Mouse (Mus musculus) neural tube, embryonic 14.5 days (tissue): ENCODE measurements around the gene Eps15. TPM values are rescaled to one million over a fixed set of nuclear protein-coding genes. Genes with fewer than 3 reads are reported as not detected.
"Not testable (repeated sequence)": the region's sequence is repeated elsewhere in the genome, so short reads cannot be mapped to it uniquely, and the experiment has no call there.

ENCODE experiments used
- ATAC-seq: fragments of 200-750 bp; cut with Nextera tagmentation; 2 replicates; pipeline ENCODE4 v1.8.0; 2017; ENCODE audit warnings: low read depth, mild to moderate bottlenecking, moderate TSS enrichment, moderate library complexity
- H3K27ac ChIP-seq: fragments of 300-500 bp; sonication (generic); 2 replicates; pipeline ENCODE4 v1.5.1; 2014; ENCODE audit warnings: low read depth, mild to moderate bottlenecking, control low read depth, low read length, moderate library complexity, mixed read lengths
- H3K27me3 ChIP-seq: fragments of 300-500 bp; sonication (generic); 2 replicates; pipeline ENCODE4 v1.6.1; 2014; ENCODE audit warnings: low read length; ENCODE audit not compliant: control insufficient read depth, insufficient read depth
- H3K36me3 ChIP-seq: fragments of 300-500 bp; sonication (generic); 2 replicates; pipeline ENCODE4 v1.6.1; 2014; ENCODE audit warnings: low read length, mixed read lengths; ENCODE audit not compliant: control insufficient read depth, insufficient read depth
- H3K4me1 ChIP-seq: fragments of 300-500 bp; sonication (generic); 2 replicates; pipeline ENCODE4 v1.6.1; 2014; ENCODE audit warnings: low read length; ENCODE audit not compliant: control insufficient read depth, insufficient read depth
- H3K4me2 ChIP-seq: fragments of 300-500 bp; sonication (generic); 2 replicates; pipeline ENCODE4 v1.6.1; 2014; ENCODE audit warnings: mild to moderate bottlenecking, low read depth, low read length, control low read depth
- H3K4me3 ChIP-seq: fragments of 300-500 bp; sonication (generic); 2 replicates; pipeline ENCODE4 v1.5.1; 2014; ENCODE audit warnings: low read depth, low read length, control low read depth, mixed read lengths
- H3K9ac ChIP-seq: fragments of 300-500 bp; sonication (generic); replicated peaks from 2 replicates; pipeline ENCODE4 v1.6.1; 2014; ENCODE audit warnings: low read depth, mild to moderate bottlenecking, control low read depth, low read length, mixed read lengths
- H3K9me3 ChIP-seq: fragments of 300-500 bp; sonication (generic); 2 replicates; pipeline ENCODE4 v1.6.1; 2016; ENCODE audit warnings: low read length; ENCODE audit not compliant: control insufficient read depth
- WGBS: fragments of 180-500 bp; shearing (Covaris S2); extraction: QIAGEN DNeasy Blood & Tissue Kit; methylation state at CpG from one replicate; pipeline ENCODE4 v1.1.7; 2014; 5-methylcytosine and 5-hydroxymethylcytosine counted together
- polyA plus RNA-seq: library from polyadenylated mRNA; unstranded; fragments of >200 nt; fragmentation: Nextera tagmentation; extraction: Ambion mirVana; gene quantifications from 2 replicates; pipeline ENCODE4 v1.2.1, GENCODE M21; 2014

Gene Eps15
- polyA plus RNA-seq, 1 experiment from 2014 or later, result 82.4 TPM

GRCm38 (mm10) chr4:109378107-109378506, 98.0 kb downstream of the Eps15 start:
- Histone ChIP-seq H3K4me2 (no peak overlapping the region), H3K4me3 (no peak overlapping the region), H3K27me3 (no peaks in the 10 kb centered on the region), H3K9me3 (no peaks in the 10 kb centered on the region), H3K4me1 (no peaks in the 10 kb centered on the region), H3K9ac (no peak overlapping the region), H3K36me3 (peaks cover 26% of the 10 kb centered on the region), H3K27ac (no peak overlapping the region)
- ATAC-seq, result no peak
- 85% methylated on average over 1 of the region's 1 CpGs for WGBS

DNA sequence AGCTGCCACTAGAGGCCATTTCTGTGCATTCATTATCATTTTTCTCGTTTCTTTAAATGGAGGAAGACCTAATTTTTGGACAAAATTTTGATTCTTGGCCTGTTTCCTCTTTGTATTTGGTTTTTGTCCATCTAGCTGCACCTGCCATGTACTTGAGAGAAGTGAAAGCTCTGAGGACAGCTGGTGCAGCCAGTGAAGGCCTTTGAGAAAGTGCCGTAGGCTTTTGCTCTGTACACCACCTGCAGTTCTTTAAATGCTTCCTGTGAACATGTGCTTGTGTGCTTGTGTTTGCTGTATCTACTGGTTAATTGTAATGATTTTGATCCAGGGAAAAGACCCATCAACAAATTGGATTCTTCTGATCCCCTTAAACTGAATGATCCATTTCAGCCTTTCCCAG, 102.4 kb downstream of the Eps15 start:
- ATAC-seq, result no peak
- 61% methylated on average over 2 of the region's 2 CpGs for WGBS
- Histone ChIP-seq H3K27me3 (no peaks in the 10 kb centered on the region), H3K4me1 (no peaks in the 10 kb centered on the region), H3K4me3 (no peak overlapping the region), H3K9me3 (no peaks in the 10 kb centered on the region), H3K27ac (no peak overlapping the region), H3K36me3 (peaks cover 23% of the 10 kb centered on the region), H3K9ac (no peak overlapping the region), H3K4me2 (no peak overlapping the region)

DNA sequence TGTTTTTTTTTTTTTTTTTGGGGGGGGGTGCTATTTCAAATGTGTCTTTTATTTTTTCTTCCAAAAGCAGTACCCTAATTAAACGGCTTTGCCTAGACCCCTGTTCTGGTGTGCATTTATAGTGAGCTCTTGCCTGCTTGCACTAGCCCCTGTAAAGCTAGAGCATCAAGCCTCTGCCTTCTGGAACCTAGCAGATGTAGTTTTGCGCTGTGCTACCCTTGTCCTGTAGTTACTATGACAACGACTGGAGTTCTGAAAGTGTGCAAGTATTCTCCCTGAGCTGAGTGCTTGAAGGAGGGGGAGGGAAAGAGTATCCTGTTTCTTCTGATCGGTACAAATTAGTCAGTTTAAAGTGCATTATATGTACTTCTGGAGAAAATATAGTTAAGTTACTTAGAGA, 105.5 kb downstream of the Eps15 start:
- Histone ChIP-seq H3K9me3 (no peaks in the 10 kb centered on the region), H3K36me3 (peaks cover 9% of the 10 kb centered on the region; the same call in 1 of the 2 replicates), H3K27ac (no peak overlapping the region), H3K9ac (no peak overlapping the region), H3K4me3 (no peak overlapping the region), H3K27me3 (no peaks in the 10 kb centered on the region), H3K4me2 (no peak overlapping the region), H3K4me1 (no peaks in the 10 kb centered on the region)
- peak; percentile 74; the same call in 1 of the 2 replicates for ATAC-seq
- WGBS, result 29% methylated on average over 4 of the region's 4 CpGs

DNA sequence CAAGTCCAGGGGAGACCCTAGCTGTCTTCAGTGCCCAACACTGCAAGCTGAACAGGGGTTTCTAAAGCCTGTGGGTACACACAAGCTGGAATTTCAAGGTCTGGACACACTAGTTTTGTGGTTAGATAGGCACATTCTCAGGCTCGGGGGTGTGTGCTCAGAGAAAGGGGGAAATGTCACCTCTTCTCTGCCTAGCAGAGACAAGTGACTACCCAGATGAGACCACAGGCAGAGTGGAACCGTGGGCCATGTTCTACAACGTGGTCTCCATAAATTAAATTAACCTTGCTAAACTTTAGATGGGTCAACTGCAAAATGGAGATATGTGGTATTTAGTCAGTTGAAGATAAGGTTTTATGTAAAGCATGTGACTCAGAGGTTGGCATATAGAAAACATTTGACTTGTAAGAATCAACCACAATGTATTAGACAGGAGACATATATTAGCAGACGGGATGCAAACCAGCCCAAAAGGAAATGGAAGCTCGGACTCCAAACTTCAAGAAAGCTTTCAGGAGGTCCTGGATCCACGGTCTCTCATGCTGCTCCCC, 113.2 kb downstream of the Eps15 start:
- Histone ChIP-seq H3K9ac (no peak overlapping the region), H3K4me3 (no peak overlapping the region), H3K4me1 (no peaks in the 10 kb centered on the region), H3K27ac (no peak overlapping the region), H3K9me3 (no peaks in the 10 kb centered on the region), H3K27me3 (no peaks in the 10 kb centered on the region), H3K36me3 (0 out of 2 replicates have a peak, but pooled peaks cover 6% of the 10 kb centered on the region), H3K4me2 (no peak overlapping the region)
- 82% methylated on average over 6 of the region's 6 CpGs for WGBS
- no peak for ATAC-seq

DNA sequence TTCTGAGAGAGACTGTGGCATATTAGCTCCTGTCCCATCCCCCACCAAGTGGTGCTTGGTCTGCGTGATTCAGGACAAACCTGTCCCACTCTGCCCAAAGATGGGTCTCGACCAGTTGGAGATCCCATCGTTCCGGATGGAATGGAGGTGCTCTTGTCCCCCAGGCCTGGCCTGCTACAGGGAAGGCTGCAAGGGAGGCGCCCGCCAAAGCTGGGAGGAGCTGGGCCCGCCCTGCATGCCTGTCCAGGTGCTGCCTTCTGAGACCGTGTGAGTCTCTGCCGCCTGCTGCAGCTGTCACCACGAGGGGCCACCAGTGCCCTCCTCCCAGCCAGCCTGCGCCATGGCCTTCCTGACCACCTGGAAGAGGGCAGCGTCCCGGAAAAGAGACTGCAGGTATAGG, 113.8 kb downstream of the Eps15 start:
- H3K36me3 ChIP-seq, result 0 out of 2 replicates have a peak, but pooled peaks cover 6% of the 10 kb centered on the region
- no peaks in the 10 kb centered on the region for H3K4me1 ChIP-seq
- WGBS, result 12% methylated on average over 13 of the region's 13 CpGs
- no peak overlapping the region for H3K4me3 ChIP-seq
- H3K27ac ChIP-seq, result no peak overlapping the region
- peak overlapping the region; percentile 22 for H3K4me2 ChIP-seq
- H3K27me3 ChIP-seq, result no peaks in the 10 kb centered on the region
- no peak overlapping the region for H3K9ac ChIP-seq
- no peaks in the 10 kb centered on the region for H3K9me3 ChIP-seq
- ATAC-seq, result peak; percentile 60; the same call in 1 of the 2 replicates

GRCm38 (mm10) chr4:109394314-109395074, 114.4 kb downstream of the Eps15 start:
- no peaks in the 10 kb centered on the region for H3K27me3 ChIP-seq
- H3K4me1 ChIP-seq, result no peaks in the 10 kb centered on the region
- H3K36me3 ChIP-seq, result 0 out of 2 replicates have a peak, but pooled peaks cover 4% of the 10 kb centered on the region
- no peak overlapping the region for H3K4me3 ChIP-seq
- H3K9me3 ChIP-seq, result no peaks in the 10 kb centered on the region
- H3K27ac ChIP-seq, result no peak overlapping the region
- H3K9ac ChIP-seq, result no peak overlapping the region
- 45% methylated on average over 13 of the region's 13 CpGs for WGBS
- H3K4me2 ChIP-seq, result peak overlapping the region; percentile 22
- peak; percentile 60; the same call in 1 of the 2 replicates for ATAC-seq

- no peak for ATAC-seq
- H3K4me1 ChIP-seq, result peaks cover under 1% of the 10 kb centered on the region; the same call in 1 of the 2 replicates
- WGBS, result 79% methylated on average over 10 of the region's 10 CpGs
- H3K36me3 ChIP-seq, result no peaks in the 10 kb centered on the region
- H3K27me3 ChIP-seq, result no peaks in the 10 kb centered on the region
- no peak overlapping the region for H3K4me2 ChIP-seq
- no peak overlapping the region for H3K9ac ChIP-seq
- H3K27ac ChIP-seq, result no peak overlapping the region
- H3K9me3 ChIP-seq, result no peaks in the 10 kb centered on the region
- H3K4me3 ChIP-seq, result no peak overlapping the region
Measured at GRCm38 (mm10) chr4:109400366-109400980, 120.4 kb downstream of the Eps15 start.

DNA sequence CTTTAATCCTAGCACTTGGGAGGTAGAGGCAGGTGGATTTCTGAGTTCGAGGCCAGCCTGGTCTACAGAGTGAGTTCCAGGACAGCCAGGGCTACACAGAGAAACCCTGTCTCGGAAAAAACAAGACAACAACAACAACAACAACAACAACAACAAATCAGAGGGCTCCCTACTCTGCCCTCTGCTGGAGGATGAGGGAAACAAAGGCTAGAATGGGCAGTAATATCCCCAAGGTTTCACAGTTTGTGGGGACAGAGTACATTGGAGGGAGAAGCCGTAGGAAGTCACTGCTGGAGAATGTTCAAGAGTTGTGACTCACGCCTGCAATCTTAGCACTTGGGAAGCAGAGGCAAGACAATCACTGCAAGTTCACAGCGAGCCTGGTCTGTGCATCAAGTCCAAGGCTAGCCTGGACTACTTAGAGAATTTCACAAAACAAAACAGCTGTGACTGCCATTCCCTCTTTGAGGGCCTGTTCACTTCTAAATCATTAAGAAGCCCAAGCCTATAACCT, 121.2 kb downstream of the Eps15 start:
- no peak for ATAC-seq
- H3K27me3 ChIP-seq, result no peaks in the 10 kb centered on the region
- H3K4me2 ChIP-seq, result no peak overlapping the region
- H3K9ac ChIP-seq, result no peak overlapping the region
- no peak overlapping the region for H3K27ac ChIP-seq
- WGBS, result 79% methylated on average over 5 of the region's 5 CpGs
- no peaks in the 10 kb centered on the region for H3K36me3 ChIP-seq
- H3K4me3 ChIP-seq, result no peak overlapping the region
- H3K4me1 ChIP-seq, result peaks cover 8% of the 10 kb centered on the region
- no peaks in the 10 kb centered on the region for H3K9me3 ChIP-seq

GRCm38 (mm10) chr4:109404908-109405307, 124.8 kb downstream of the Eps15 start:
- ATAC-seq, H3K36me3 ChIP-seq, H3K9me3 ChIP-seq, H3K9ac ChIP-seq, H3K27ac ChIP-seq, H3K27me3 ChIP-seq, H3K4me3 ChIP-seq, H3K4me1 ChIP-seq, H3K4me2 ChIP-seq: not testable (repeated sequence)
- 93% methylated on average over 3 of the region's 3 CpGs for WGBS
